Mouse (Mus musculus): ENCODE data around the gene Nfe2l2. TPM values are rescaled to one million over a fixed set of nuclear protein-coding genes. Genes with fewer than 3 reads are reported as not detected.
A peak's percentile ranks its signal among the peaks of the same experiment; 100 is the strongest.
"Not testable (repeated sequence)": the region's sequence is repeated elsewhere in the genome, so short reads cannot be mapped to it uniquely, and the experiment has no call there.

The Nfe2l2 gene
- polyA plus RNA-seq, 1 experiment = 34.2 TPM

- Histone ChIP-seq H3K36me3 (replicated peaks; ENCODE audit: low read length) (peaks cover 64% of the 10 kb centered on the region), H3K27me3 (replicated peaks) (no peaks in the 10 kb centered on the region), H3K9me3 (no peaks in the 10 kb centered on the region), H3K4me1 (peaks cover 65% of the 10 kb centered on the region), H3K4me3 (replicated peaks) (peak overlapping the region; percentile 98)
- TF ChIP-seq FLI1 (IDR thresholded peaks at IDR 0.05; ENCODE audit: low read length) = no peak
- no peak for TF ChIP-seq GATA1 (IDR thresholded peaks at IDR 0.05; ENCODE audit: borderline replicate concordance, low read length)
These were observed 3.2 kb downstream of the Nfe2l2 start for GRCm38 (mm10) chr2:75701207-75701606.

- H3K27me3 ChIP-seq (replicated peaks) = no peaks in the 10 kb centered on the region
- TF ChIP-seq FLI1 (IDR thresholded peaks at IDR 0.05; ENCODE audit: low read length) = no peak
- no peak for TF ChIP-seq GATA1 (IDR thresholded peaks at IDR 0.05; ENCODE audit: borderline replicate concordance, low read length)
- H3K9me3 ChIP-seq = no peaks in the 10 kb centered on the region
- H3K36me3 ChIP-seq (replicated peaks; ENCODE audit: low read length) = peaks cover 71% of the 10 kb centered on the region
- H3K4me3 ChIP-seq (replicated peaks) = peak overlapping the region; percentile 98
- peaks cover 67% of the 10 kb centered on the region for H3K4me1 ChIP-seq
These were observed 3.9 kb downstream of the Nfe2l2 start for GRCm38 (mm10) chr2:75700543-75700942.

- H3K4me3 ChIP-seq (replicated peaks) = peak overlapping the region; percentile 88
- peaks cover 75% of the 10 kb centered on the region for H3K4me1 ChIP-seq
- H3K9me3 ChIP-seq = no peaks in the 10 kb centered on the region
- H3K27me3 ChIP-seq (replicated peaks) = no peaks in the 10 kb centered on the region
- TF ChIP-seq FLI1 (IDR thresholded peaks at IDR 0.05; ENCODE audit: low read length) = no peak
- no peak for TF ChIP-seq GATA1 (IDR thresholded peaks at IDR 0.05; ENCODE audit: borderline replicate concordance, low read length)
- H3K36me3 ChIP-seq (replicated peaks; ENCODE audit: low read length) = peaks cover 85% of the 10 kb centered on the region
These were observed 5.6 kb downstream of the Nfe2l2 start for GRCm38 (mm10) chr2:75698874-75699273.

GRCm38 (mm10) chr2:75698007-75698406, 6.4 kb downstream of the Nfe2l2 start:
- peaks cover 84% of the 10 kb centered on the region for H3K4me1 ChIP-seq

GRCm38 (mm10) chr2:75697222-75697621, 7.2 kb downstream of the Nfe2l2 start:
- peaks cover 92% of the 10 kb centered on the region for H3K4me1 ChIP-seq
- H3K36me3 ChIP-seq (replicated peaks; ENCODE audit: low read length) = peaks cover 96% of the 10 kb centered on the region
- no peaks in the 10 kb centered on the region for H3K27me3 ChIP-seq (replicated peaks)
- H3K9me3 ChIP-seq = no peaks in the 10 kb centered on the region
- no peak for TF ChIP-seq GATA1 (IDR thresholded peaks at IDR 0.05; ENCODE audit: borderline replicate concordance, low read length)
- no peak for TF ChIP-seq FLI1 (IDR thresholded peaks at IDR 0.05; ENCODE audit: low read length)
- peak overlapping the region; percentile 83 for H3K4me3 ChIP-seq (replicated peaks)

More at GRCm38 (mm10) chr2:75698007-75698406, 6.4 kb downstream of the Nfe2l2 start:
- TF ChIP-seq FLI1 (IDR thresholded peaks at IDR 0.05; ENCODE audit: low read length) = no peak
- no peak for TF ChIP-seq GATA1 (IDR thresholded peaks at IDR 0.05; ENCODE audit: borderline replicate concordance, low read length)
- Histone ChIP-seq H3K9me3 (no peaks in the 10 kb centered on the region), H3K36me3 (replicated peaks; ENCODE audit: low read length) (peaks cover 94% of the 10 kb centered on the region), H3K4me3 (replicated peaks) (peak overlapping the region; percentile 83), H3K27me3 (replicated peaks) (no peaks in the 10 kb centered on the region)

- Histone ChIP-seq H3K4me3 (replicated peaks) (peak overlapping the region; percentile 77), H3K27me3 (replicated peaks) (no peaks in the 10 kb centered on the region), H3K36me3 (replicated peaks; ENCODE audit: low read length) (peaks cover 96% of the 10 kb centered on the region), H3K4me1 (peaks cover 99% of the 10 kb centered on the region), H3K9me3 (no peaks in the 10 kb centered on the region)
- TF ChIP-seq FLI1 (IDR thresholded peaks at IDR 0.05; ENCODE audit: low read length) (no peak), GATA1 (IDR thresholded peaks at IDR 0.05; ENCODE audit: borderline replicate concordance, low read length) (no peak)
These were observed 8.1 kb downstream of the Nfe2l2 start for GRCm38 (mm10) chr2:75696371-75696770.

GRCm38 (mm10) chr2:75695676-75696350, 8.6 kb downstream of the Nfe2l2 start:
- Histone ChIP-seq H3K4me1 (peaks cover 99% of the 10 kb centered on the region), H3K27me3 (replicated peaks) (no peaks in the 10 kb centered on the region), H3K4me3 (replicated peaks) (peak overlapping the region; percentile 77), H3K36me3 (replicated peaks; ENCODE audit: low read length) (peaks cover 96% of the 10 kb centered on the region), H3K9me3 (no peaks in the 10 kb centered on the region)
- no peak for TF ChIP-seq GATA1 (IDR thresholded peaks at IDR 0.05; ENCODE audit: borderline replicate concordance, low read length)
- TF ChIP-seq FLI1 (IDR thresholded peaks at IDR 0.05; ENCODE audit: low read length) = no peak

- H3K4me1 ChIP-seq = peaks cover 97% of the 10 kb centered on the region
- not testable (repeated sequence) for H3K4me3 ChIP-seq (replicated peaks); H3K9me3 ChIP-seq; H3K27me3 ChIP-seq (replicated peaks)
- H3K36me3 ChIP-seq (replicated peaks; ENCODE audit: low read length) = peaks cover 94% of the 10 kb centered on the region
These were observed 9.5 kb downstream of the Nfe2l2 start for GRCm38 (mm10) chr2:75694926-75695325.

- Histone ChIP-seq H3K4me3 (replicated peaks) (peak overlapping the region; percentile 83), H3K27me3 (replicated peaks) (no peaks in the 10 kb centered on the region), H3K4me1 (peaks cover 97% of the 10 kb centered on the region), H3K9me3 (no peaks in the 10 kb centered on the region), H3K36me3 (replicated peaks; ENCODE audit: low read length) (peaks cover 95% of the 10 kb centered on the region)
- TF ChIP-seq GATA1 (IDR thresholded peaks at IDR 0.05; ENCODE audit: borderline replicate concordance, low read length) (no peak), FLI1 (IDR thresholded peaks at IDR 0.05; ENCODE audit: low read length) (no peak)
These were observed 12.1 kb downstream of the Nfe2l2 start for GRCm38 (mm10) chr2:75692369-75692768.

GRCm38 (mm10) chr2:75691316-75691715, 13.1 kb downstream of the Nfe2l2 start:
- Histone ChIP-seq H3K27me3 (replicated peaks) (no peaks in the 10 kb centered on the region), H3K9me3 (no peaks in the 10 kb centered on the region), H3K4me3 (replicated peaks) (peak overlapping the region; percentile 9), H3K36me3 (replicated peaks; ENCODE audit: low read length) (peaks cover 95% of the 10 kb centered on the region), H3K4me1 (peaks cover 97% of the 10 kb centered on the region)
- no peak for TF ChIP-seq GATA1 (IDR thresholded peaks at IDR 0.05; ENCODE audit: borderline replicate concordance, low read length)
- TF ChIP-seq FLI1 (IDR thresholded peaks at IDR 0.05; ENCODE audit: low read length) = no peak
